Mouse (Mus musculus): ENCODE measurements around the gene Usp28. TPM values are rescaled to one million over a fixed set of nuclear protein-coding genes. Genes with fewer than 3 reads are reported as not detected.
"Not testable (repeated sequence)": the region's sequence is repeated elsewhere in the genome, so short reads cannot be mapped to it uniquely, and the experiment has no call there.

The Usp28 gene
- total RNA-seq (2015) (8.7 and 11.2 TPM in 2 replicates), total RNA-seq (2017) (6.8 and 8.8 TPM in 2 replicates)

- ATAC-seq (replicated peaks; ENCODE audit: poor library complexity): peak; percentile 93
Measured at GRCm38 (mm10) chr9:48984845-48985707, at the start of gene Usp28. TSS of gene Usp28 (plus strand) at chr9:48985375.

- ATAC-seq (replicated peaks; ENCODE audit: poor library complexity): no peak
Measured at GRCm38 (mm10) chr9:48942349-48942748, 42.8 kb upstream of the Usp28 start.

- no peak for ATAC-seq (replicated peaks; ENCODE audit: poor library complexity)
Measured at GRCm38 (mm10) chr9:48947565-48947964, 37.6 kb upstream of the Usp28 start.

GRCm38 (mm10) chr9:48961314-48961713 is 23.9 kb upstream of the Usp28 start:
- no peak for ATAC-seq (replicated peaks; ENCODE audit: poor library complexity)

GRCm38 (mm10) chr9:48962131-48962530 is 23.0 kb upstream of the Usp28 start:
- no peak for ATAC-seq (replicated peaks; ENCODE audit: poor library complexity)

GRCm38 (mm10) chr9:48964587-48965040 is 20.6 kb upstream of the Usp28 start, which contains the start of gene Htr3b:
TSS of gene Htr3b (minus strand) at chr9:48964990.
- ATAC-seq (replicated peaks; ENCODE audit: poor library complexity): peak; percentile 39; the same call in 1 of the 2 replicates

GRCm38 (mm10) chr9:48972494-48972893 is 12.7 kb upstream of the Usp28 start:
- peak; percentile 72 for ATAC-seq (replicated peaks; ENCODE audit: poor library complexity)

- no peak for ATAC-seq (replicated peaks; ENCODE audit: poor library complexity)
Measured at GRCm38 (mm10) chr9:48976661-48977355, 8.4 kb upstream of the Usp28 start.

- no peak for ATAC-seq (replicated peaks; ENCODE audit: poor library complexity)
Measured at GRCm38 (mm10) chr9:48980371-48980770, 4.8 kb upstream of the Usp28 start.

GRCm38 (mm10) chr9:48980781-48981180 is 4.4 kb upstream of the Usp28 start:
- no peak for ATAC-seq (replicated peaks; ENCODE audit: poor library complexity)

GRCm38 (mm10) chr9:48981827-48982226 is 3.3 kb upstream of the Usp28 start:
- no peak for ATAC-seq (replicated peaks; ENCODE audit: poor library complexity)

GRCm38 (mm10) chr9:48983801-48984200 is 1.4 kb upstream of the Usp28 start:
- not testable (repeated sequence) for ATAC-seq (replicated peaks; ENCODE audit: poor library complexity)

GRCm38 (mm10) chr9:48984320-48984844 is 793 bp upstream of the Usp28 start:
- peak; percentile 3 for ATAC-seq (replicated peaks; ENCODE audit: poor library complexity)

- no peak for ATAC-seq (replicated peaks; ENCODE audit: poor library complexity)
Measured at GRCm38 (mm10) chr9:48985708-48986088, 523 bp downstream of the Usp28 start.

GRCm38 (mm10) chr9:48986616-48987141 is 1.5 kb downstream of the Usp28 start:
- ATAC-seq (replicated peaks; ENCODE audit: poor library complexity): no peak

GRCm38 (mm10) chr9:48987201-48988101 is 2.3 kb downstream of the Usp28 start:
- ATAC-seq (replicated peaks; ENCODE audit: poor library complexity): no peak

GRCm38 (mm10) chr9:48991671-48992070 is 6.5 kb downstream of the Usp28 start:
- no peak for ATAC-seq (replicated peaks; ENCODE audit: poor library complexity)

- ATAC-seq (replicated peaks; ENCODE audit: poor library complexity): no peak
Measured at GRCm38 (mm10) chr9:48994779-48995178, 9.6 kb downstream of the Usp28 start.

- 0 out of 2 replicates have a peak, but pooled peaks have one; percentile 14 for ATAC-seq (replicated peaks; ENCODE audit: poor library complexity)
Measured at GRCm38 (mm10) chr9:48995735-48996134, 10.6 kb downstream of the Usp28 start.

GRCm38 (mm10) chr9:48999256-48999655 is 14.1 kb downstream of the Usp28 start:
- no peak for ATAC-seq (replicated peaks; ENCODE audit: poor library complexity)
